Mouse (Mus musculus): Measurements from ENCODE around the gene Ip6k1.

DNA sequence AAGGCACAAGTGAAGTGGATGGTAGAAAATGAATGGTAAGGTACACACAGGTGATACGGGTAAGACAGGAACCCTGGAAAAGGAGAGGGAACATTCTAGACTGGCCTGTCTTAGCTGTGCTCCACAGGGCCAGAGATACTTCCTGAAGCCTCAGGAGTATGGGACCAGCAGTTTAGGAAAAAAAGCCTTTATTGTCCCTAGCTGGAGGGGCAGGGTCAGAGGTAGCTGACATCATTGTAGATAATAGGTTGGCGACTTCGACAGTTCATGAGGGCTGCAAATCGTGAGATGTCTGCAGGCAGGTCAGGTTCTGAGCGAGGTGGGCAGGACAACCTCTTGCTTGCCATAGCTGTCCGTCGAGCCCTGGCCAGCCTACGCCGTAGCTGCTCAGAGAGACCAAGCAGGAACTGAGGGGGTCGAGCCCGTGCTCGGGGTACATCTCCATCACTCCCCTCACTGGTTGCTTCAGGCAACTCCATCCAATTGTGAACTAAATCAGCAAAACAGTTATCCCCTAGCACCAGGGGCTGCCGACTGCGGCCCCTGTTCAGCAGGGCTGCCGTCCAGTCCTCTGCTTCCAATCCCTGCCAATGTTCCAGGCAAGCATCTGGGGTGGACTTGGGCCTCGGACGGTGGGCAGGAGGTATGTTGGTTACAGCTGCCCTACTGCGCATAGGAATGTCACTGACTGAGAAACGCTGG is 18.1 kb upstream of the Ip6k1 start:
- TF ChIP-seq CTCF (conservative IDR thresholded peaks at IDR 0.05; ENCODE audit: insufficient read depth, insufficient read length, low read depth, low read length) (no peak), POLR2A (IDR thresholded peaks at IDR 0.05; ENCODE audit: low read depth, low read length) (no peak)
